Mouse (Mus musculus) right cerebral cortex, adult 2 months (tissue): ENCODE results near the gene Map3k19.

Experiments
- DNase-seq, 2 experiments: peaks; one replicate each; pipeline ENCODE4 v3.0.0; 2021 to 2022; ENCODE audit warnings: low spot score in 2 of 2

Gene Map3k19

GRCm38 (mm10) chr1:127854486-127855222, at the start of gene Map3k19:
Gene Map3k19 (minus strand): TSS chr1:127855031.
- DNase-seq: peak; percentile 65 to 79

GRCm38 (mm10) chr1:127899401-127899800, 44.6 kb upstream of the Map3k19 start:
- no peak for DNase-seq

DNA sequence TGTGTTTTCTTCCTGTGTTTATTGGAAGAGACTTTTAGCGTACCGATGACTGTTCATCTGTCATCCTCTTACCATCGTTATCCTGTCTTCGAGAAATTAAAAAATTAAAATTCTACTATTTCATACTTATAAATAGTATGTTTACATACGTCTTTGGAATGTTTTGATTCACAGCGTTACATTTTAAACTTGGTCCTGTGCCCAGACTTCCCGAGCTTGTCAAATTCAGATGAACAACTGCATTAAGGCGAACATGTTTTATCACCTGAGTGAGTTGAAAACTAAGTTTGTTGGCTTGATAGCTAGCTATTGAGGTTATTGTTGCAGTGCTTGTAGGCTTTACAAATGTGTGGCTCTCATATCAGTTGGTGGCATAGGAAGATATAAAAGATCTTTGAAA, 14.4 kb upstream of the Map3k19 start:
- DNase-seq: no peak

GRCm38 (mm10) chr1:127868300-127869261, 13.8 kb upstream of the Map3k19 start, which contains the start of gene Rab3gap1:
Gene Rab3gap1 (plus strand): TSS chr1:127868773.
- DNase-seq: peak; percentile 86 to 92

DNA sequence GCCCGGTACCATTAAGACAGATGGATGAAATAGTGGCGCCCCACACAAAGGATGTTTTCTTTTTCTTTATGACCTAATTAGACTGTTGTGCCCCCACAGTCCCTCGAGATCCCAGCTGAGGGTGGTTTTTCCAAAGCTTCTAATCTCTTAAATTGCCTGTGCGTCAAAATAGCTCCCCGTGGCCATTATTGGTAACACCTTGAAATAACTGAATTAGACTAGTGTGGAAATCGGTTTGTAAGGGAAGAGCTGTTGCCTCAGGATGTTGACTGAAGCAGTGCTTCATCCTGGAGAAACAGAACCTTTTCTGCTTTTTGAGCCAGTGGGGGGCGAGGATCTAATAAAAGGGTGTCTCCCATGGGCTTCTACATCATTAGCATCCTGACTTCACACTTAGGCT, 9.0 kb upstream of the Map3k19 start:
- DNase-seq: no peak

GRCm38 (mm10) chr1:127861900-127862299, 7.1 kb upstream of the Map3k19 start:
- no peak for DNase-seq

DNA sequence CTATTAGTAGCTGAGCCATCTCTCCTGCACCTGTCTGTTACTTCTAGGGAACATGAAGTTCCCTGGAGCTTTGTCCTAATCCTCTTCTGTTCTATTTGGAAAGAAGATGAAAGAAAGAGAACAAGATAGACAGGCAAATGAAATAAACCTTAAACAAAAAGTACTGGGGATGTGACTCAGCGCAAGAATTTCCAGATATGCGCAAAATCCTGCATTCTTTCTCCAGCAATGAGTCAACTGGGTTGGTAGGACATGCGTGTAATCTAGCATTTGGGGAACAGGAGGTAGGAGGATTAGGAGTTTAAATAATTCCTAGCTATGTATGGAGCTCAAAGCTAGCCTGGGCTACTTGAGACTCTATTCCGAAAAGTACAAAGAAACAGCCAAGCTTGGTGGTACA, 5.7 kb upstream of the Map3k19 start:
- DNase-seq: no peak

GRCm38 (mm10) chr1:127859799-127860400, 5.1 kb upstream of the Map3k19 start:
- DNase-seq: no peak

- no peak for DNase-seq
Measured at GRCm38 (mm10) chr1:127858945-127859648, 4.3 kb upstream of the Map3k19 start.

GRCm38 (mm10) chr1:127850075-127850610, 4.7 kb downstream of the Map3k19 start:
- no peak for DNase-seq

GRCm38 (mm10) chr1:127845472-127845871, 9.4 kb downstream of the Map3k19 start:
- no peak for DNase-seq

DNA sequence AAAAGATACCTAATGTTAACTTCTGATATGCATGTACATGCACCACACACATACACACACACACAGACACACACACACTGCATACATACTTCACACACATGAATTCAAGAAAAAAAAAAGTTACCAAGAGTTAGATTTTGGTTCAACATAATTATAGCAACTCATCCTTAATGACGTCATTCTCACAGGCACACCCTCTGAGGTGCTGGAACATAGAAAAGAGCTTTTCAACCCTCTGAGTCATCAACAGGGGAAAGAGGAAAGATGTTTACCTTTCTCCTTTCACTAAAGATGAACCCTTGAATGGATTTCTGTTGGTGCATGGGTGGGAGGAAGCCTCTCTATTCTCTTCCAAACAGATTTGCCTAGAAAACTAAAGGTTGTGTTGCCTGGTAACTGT, 16.2 kb downstream of the Map3k19 start:
- DNase-seq: no peak

GRCm38 (mm10) chr1:127836619-127837018, 18.2 kb downstream of the Map3k19 start:
- no peak for DNase-seq

DNA sequence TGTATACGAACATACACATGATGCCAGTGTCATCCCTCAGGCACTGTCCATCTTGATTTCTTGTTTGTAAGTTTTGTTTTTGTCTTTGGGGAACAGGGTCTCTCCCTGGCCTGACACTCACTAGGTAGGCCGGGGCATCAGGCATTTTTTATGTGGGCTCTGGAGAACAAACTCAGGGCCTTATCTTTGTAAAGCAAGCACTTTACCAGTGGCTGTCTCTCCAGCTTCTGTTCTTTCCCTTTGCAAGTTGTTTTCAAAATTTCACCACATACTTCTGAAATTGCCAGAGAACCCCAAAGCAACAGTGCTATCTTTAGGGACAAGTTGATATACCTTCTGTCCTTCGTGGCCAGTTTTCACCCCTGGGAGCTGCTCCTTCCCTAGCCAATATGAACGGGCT, 20.6 kb downstream of the Map3k19 start:
- DNase-seq: no peak

- DNase-seq: no peak
Measured at GRCm38 (mm10) chr1:127833714-127834113, 21.1 kb downstream of the Map3k19 start.

DNA sequence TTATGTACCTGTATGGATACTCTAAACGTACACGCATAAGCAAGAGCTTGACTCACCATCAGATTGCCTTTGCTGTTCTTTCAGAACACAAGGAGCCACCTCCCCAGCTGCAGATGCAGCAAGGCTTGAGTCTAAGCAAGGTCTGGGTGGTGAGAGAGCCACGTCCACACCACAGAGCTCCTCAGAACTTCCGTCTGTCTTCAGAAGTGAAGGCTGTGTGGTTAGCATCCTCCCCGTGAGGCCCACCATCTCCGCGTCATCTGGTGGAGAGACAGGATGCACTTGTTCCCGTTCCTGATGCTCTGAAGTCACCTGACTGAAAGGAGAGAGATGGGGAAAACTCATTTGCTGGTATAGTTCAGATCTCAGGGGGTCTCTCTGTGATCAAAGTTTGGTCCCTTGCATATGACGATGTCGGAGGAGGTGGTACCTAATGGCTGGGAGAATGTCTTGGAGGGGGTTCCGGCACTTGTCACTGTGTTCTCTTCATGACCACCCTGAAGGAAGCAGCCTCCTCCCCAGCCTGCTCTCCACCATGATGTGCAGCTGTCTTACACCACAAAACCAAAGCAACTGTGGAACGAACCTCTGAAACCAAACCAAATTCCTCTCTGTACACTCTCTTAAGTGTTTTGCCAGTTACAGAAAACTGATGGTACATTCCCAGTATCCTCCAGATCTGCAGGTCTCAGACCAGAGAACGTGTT, 24.5 kb downstream of the Map3k19 start:
- no peak for DNase-seq

DNA sequence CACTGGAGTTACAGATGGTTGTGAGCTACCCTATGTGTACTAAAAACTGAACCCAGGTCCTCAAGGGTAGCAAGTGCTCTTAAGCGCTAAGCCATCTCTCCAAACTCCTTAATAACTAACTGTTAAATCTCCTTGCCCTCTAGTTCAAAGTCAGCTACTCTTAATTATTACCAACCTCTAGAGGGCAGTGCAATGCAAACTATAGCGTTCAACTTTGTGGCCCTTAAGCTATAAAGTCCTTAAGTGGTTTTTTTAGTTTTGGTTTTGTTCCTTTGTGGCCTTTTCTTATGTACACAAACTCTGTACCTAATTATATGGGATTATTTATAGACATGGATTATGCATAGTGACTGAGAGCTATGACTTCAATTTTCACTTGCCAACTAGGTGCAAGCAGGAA, 27.5 kb downstream of the Map3k19 start:
- DNase-seq: peak in 1 of 2 experiments; percentile 41

DNA sequence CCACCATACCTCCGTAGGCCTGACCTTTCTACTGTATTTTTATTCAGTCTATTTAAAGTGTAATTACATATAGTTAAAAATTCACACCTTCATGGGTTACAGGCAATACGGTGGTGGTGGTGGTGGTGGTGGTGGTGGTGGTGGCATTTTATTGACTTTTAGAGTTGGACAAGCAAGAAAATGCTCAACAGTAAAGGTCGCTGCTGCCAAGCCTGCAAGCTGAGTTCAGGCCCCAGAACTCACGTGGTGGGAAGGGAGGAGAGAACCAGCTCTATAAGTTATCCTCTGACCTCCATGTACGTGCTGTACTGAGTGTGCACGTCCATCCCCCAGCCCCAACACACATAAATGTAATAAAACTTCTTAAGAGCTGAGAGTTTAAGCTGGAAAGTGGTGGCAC, 38.5 kb downstream of the Map3k19 start:
- DNase-seq: no peak

DNA sequence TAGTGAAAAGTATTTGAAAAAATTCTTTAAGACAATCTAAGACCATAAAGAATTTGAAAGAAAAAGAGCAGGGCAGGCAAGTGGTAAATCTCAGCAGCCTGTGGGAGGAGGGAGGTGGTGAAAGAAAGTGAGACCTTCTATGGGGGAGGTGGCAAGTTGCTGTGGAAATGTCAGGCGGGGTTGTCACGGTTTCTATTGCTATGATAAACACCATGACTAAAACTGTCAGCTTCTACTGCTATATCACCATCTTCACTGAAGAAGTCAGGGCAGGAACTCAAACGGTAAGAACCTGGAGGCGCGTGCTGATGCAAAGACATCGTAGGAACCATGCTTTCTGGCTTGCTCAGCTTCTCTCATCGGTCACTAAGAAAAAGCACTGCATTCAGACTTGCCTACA, 41.9 kb downstream of the Map3k19 start:
- DNase-seq: peak; percentile 47 to 50

GRCm38 (mm10) chr1:127808671-127809070, 46.2 kb downstream of the Map3k19 start:
- no peak for DNase-seq

GRCm38 (mm10) chr1:127802916-127803315, 51.9 kb downstream of the Map3k19 start:
- peak in 1 of 2 experiments; percentile 41 for DNase-seq
